ENCODE assay signal across 8 mouse cellular contexts in genomic region chr12:35046310-35046998, GRCm38 (mm10). TPM values are rescaled to one million over a fixed set of nuclear protein-coding genes. Genes with fewer than 3 reads are reported as not detected.
A peak's percentile ranks its signal among the peaks of the same experiment; 100 is the strongest.
DNase-seq lines count a peak whose midpoint lies in the region; ATAC-seq and TF ChIP-seq lines count a peak whose summit lies in the region.

No protein-coding gene starts in this region.

- intact Hi-C loops in left cerebral cortex, postnatal 14 days (cut with DNase I), result no loop called here

- H3K4me2 ChIP-seq in forebrain, embryonic 14.5 days (ENCODE audit: low read length), result peak overlapping the region; percentile 61
- peak overlapping the region; percentile 84 for H3K4me2 ChIP-seq in liver, embryonic 14.5 days (ENCODE audit: low read depth)
- H3K4me2 ChIP-seq in stomach, embryonic 15.5 days, result peak overlapping the region; percentile 52

- under 1% methylated on average over 36 of the region's 36 CpGs for WGBS in forebrain, embryonic 14.5 days
- WGBS in liver, embryonic 14.5 days (ENCODE audit: insufficient replicate concordance), result under 1% methylated on average over 35 of the region's 36 CpGs
- under 1% methylated on average over 36 of the region's 36 CpGs for WGBS in stomach, embryonic 15.5 days

- H3K27ac ChIP-seq in forebrain, embryonic 14.5 days (ENCODE audit: low read depth, low read length), result peak overlapping the region; percentile 96
- H3K27ac ChIP-seq in liver, embryonic 14.5 days, result peak overlapping the region; percentile 73
- peak overlapping the region; percentile 96 for H3K27ac ChIP-seq in stomach, embryonic 15.5 days

- peak; percentile 73 for ATAC-seq in forebrain, embryonic 14.5 days
- peak; percentile 73 for ATAC-seq in liver, embryonic 14.5 days (ENCODE audit: insufficient read depth)
- ATAC-seq in stomach, embryonic 15.5 days (ENCODE audit: insufficient read depth, low FRiP score, low read depth), result peak; percentile 77

- H3K9ac ChIP-seq in forebrain, embryonic 14.5 days (ENCODE audit: low read length), result peak overlapping the region; percentile 93
- peak overlapping the region; percentile 97 for H3K9ac ChIP-seq in liver, embryonic 14.5 days (replicated peaks)
- H3K9ac ChIP-seq in stomach, embryonic 15.5 days, result peak overlapping the region; percentile 53

- DNase-seq in left cerebral cortex, adult 11 months (ENCODE audit: low spot score), result peak; percentile 29
- no peak for DNase-seq in left cerebral cortex, postnatal 14 days (ENCODE audit: low spot score in 2 of 2)
- DNase-seq in ZHBTc4 (ENCODE audit: low read depth, low spot score), result peak; percentile 84
- DNase-seq in forebrain, embryonic 14.5 days (ENCODE audit: low spot score), result peak; percentile 61
- peak; percentile 33 to 48 (median 40) for DNase-seq in liver, embryonic 14.5 days (ENCODE audit: low read depth in 3 of 3, low spot score in 3 of 3)
- no peak for DNase-seq in layer of hippocampus, postnatal 10 days (ENCODE audit: low spot score in 2 of 2)
- DNase-seq in thymus, postnatal 10 days (ENCODE audit: low spot score in 2 of 2), result no peak

- no peaks in the 10 kb centered on the region for H3K9me3 ChIP-seq in forebrain, embryonic 14.5 days (replicated peaks; ENCODE audit: control insufficient read depth, low read length)
- no peaks in the 10 kb centered on the region for H3K9me3 ChIP-seq in liver, embryonic 14.5 days (ENCODE audit: control insufficient read depth, low read length)
- no peaks in the 10 kb centered on the region for H3K9me3 ChIP-seq in stomach, embryonic 15.5 days

- no peak for TF ChIP-seq EP300 in liver, embryonic 14.5 days (IDR thresholded peaks at IDR 0.05; ENCODE audit: low read depth)

- no peaks in the 10 kb centered on the region for H3K36me3 ChIP-seq in forebrain, embryonic 14.5 days (ENCODE audit: control insufficient read depth, insufficient read depth, low read length)
- no peaks in the 10 kb centered on the region for H3K36me3 ChIP-seq in liver, embryonic 14.5 days (replicated peaks; ENCODE audit: control insufficient read depth, insufficient read depth, low read depth)
- H3K36me3 ChIP-seq in stomach, embryonic 15.5 days, result no peaks in the 10 kb centered on the region

- peaks cover 3% of the 10 kb centered on the region; the same call in 1 of the 2 replicates for H3K4me1 ChIP-seq in forebrain, embryonic 14.5 days (ENCODE audit: control insufficient read depth, insufficient read depth, low read length)
- peaks cover 4 to 10% of the 10 kb centered on the region in 2 experiments for H3K4me1 ChIP-seq in liver, embryonic 14.5 days (replicated peaks; ENCODE audit: control insufficient read depth in 2 of 2, insufficient read depth in 2 of 2, low read length in 1 of 2)
- peaks cover 5% of the 10 kb centered on the region; the same call in 1 of the 2 replicates for H3K4me1 ChIP-seq in stomach, embryonic 15.5 days

- peak overlapping the region; percentile 98 for H3K4me3 ChIP-seq in forebrain, embryonic 14.5 days (ENCODE audit: low read depth, low read length)
- peak overlapping the region; percentile 72 to 98 for H3K4me3 ChIP-seq in liver, embryonic 14.5 days (ENCODE audit: insufficient read depth in 1 of 2, low read depth in 2 of 2, low read length in 2 of 2)
- H3K4me3 ChIP-seq in stomach, embryonic 15.5 days (replicated peaks), result peak overlapping the region; percentile 97

- no peaks in the 10 kb centered on the region for H3K27me3 ChIP-seq in forebrain, embryonic 14.5 days (replicated peaks; ENCODE audit: control insufficient read depth, insufficient read depth, low read length)
- no peaks in the 10 kb centered on the region for H3K27me3 ChIP-seq in liver, embryonic 14.5 days (ENCODE audit: control insufficient read depth, insufficient read depth, low read length)
- no peaks in the 10 kb centered on the region for H3K27me3 ChIP-seq in stomach, embryonic 15.5 days (replicated peaks)

- TF ChIP-seq CTCF in liver, embryonic 14.5 days (IDR thresholded peaks at IDR 0.05; ENCODE audit: low read depth), result no peak

RNA-seq across cellular contexts. Expression of gene Snx13, which starts 0.5 kb away (rescaled TPM):
- 10 to 100 TPM; 54.4 to 58.4 TPM for total RNA-seq in left cerebral cortex, postnatal 14 days (2021)
- 27.8 and 38.2 TPM in 2 replicates for polyA plus RNA-seq in forebrain, embryonic 14.5 days (2014; fragmentation: Nextera tagmentation; extraction: Ambion mirVana)
- polyA plus RNA-seq in liver, embryonic 14.5 days (2012; rRNA removed), result 1.7 and 2.5 TPM in 2 replicates
- polyA plus RNA-seq in liver, embryonic 14.5 days (2014; fragmentation: Nextera tagmentation; extraction: Ambion mirVana), result 7.2 and 7.3 TPM in 2 replicates
- 23.0 and 25.0 TPM in 2 replicates for polyA plus RNA-seq in stomach, embryonic 15.5 days (2015; fragmentation: Nextera tagmentation; extraction: Ambion mirVana)
- total RNA-seq in layer of hippocampus, postnatal 10 days (2021), result 10 to 100 TPM; 54.9 to 58.8 TPM

Comparison
In these comparisons a context has a peak if more than half of its experiments do, and no peak if none do; other contexts are left out.
1. DNase-seq: peak in left cerebral cortex, adult 11 months (single experiment), ZHBTc4 (single experiment), forebrain, embryonic 14.5 days (single experiment) and liver, embryonic 14.5 days (3 of 3); none in left cerebral cortex, postnatal 14 days (0 of 2), layer of hippocampus, postnatal 10 days (0 of 2) and thymus, postnatal 10 days (0 of 2).
2. Peak in every context shown above with its lines, with median percentiles within 50 percentile points of each other: ATAC-seq, H3K27ac ChIP-seq, H3K4me2 ChIP-seq, H3K4me3 ChIP-seq and H3K9ac ChIP-seq.